Mouse (Mus musculus) hindbrain, embryonic 13.5 days (tissue): ENCODE results near the gene Tmem108. TPM values are rescaled to one million over a fixed set of nuclear protein-coding genes. Genes with fewer than 3 reads are reported as not detected.

Experiments used
- ATAC-seq: fragments of 200-750 bp; cut with Nextera tagmentation; 2 replicates; pipeline ENCODE4 v1.8.0; 2017; ENCODE audit warnings: moderate TSS enrichment; ENCODE audit not compliant: low FRiP score
- H3K27ac ChIP-seq: fragments of 300-500 bp; sonication (generic); 2 replicates; pipeline ENCODE4 v1.5.1; 2015; ENCODE audit warnings: inconsistent platforms, mild to moderate bottlenecking, moderate library complexity
- H3K27me3 ChIP-seq: fragments of 300-500 bp; sonication (generic); 2 replicates; pipeline ENCODE4 v1.6.1; 2015; ENCODE audit warnings: mild to moderate bottlenecking, inconsistent platforms
- H3K36me3 ChIP-seq: fragments of 300-500 bp; sonication (generic); 2 replicates; pipeline ENCODE4 v1.6.1; 2015; ENCODE audit warnings: mild to moderate bottlenecking, inconsistent platforms
- H3K4me1 ChIP-seq: fragments of 300-500 bp; sonication (generic); replicated peaks from 2 replicates; pipeline ENCODE4 v1.6.1; 2015; ENCODE audit warnings: inconsistent platforms
- H3K4me2 ChIP-seq: fragments of 300-500 bp; sonication (generic); 2 replicates; pipeline ENCODE4 v1.6.1; 2015; ENCODE audit warnings: inconsistent platforms, mild to moderate bottlenecking, moderate library complexity
- H3K4me3 ChIP-seq: fragments of 300-500 bp; sonication (generic); 2 replicates; pipeline ENCODE4 v1.5.1; 2015; ENCODE audit warnings: mild to moderate bottlenecking, inconsistent platforms
- H3K9ac ChIP-seq: fragments of 300-500 bp; sonication (generic); 2 replicates; pipeline ENCODE4 v1.6.1; 2015; ENCODE audit warnings: mild to moderate bottlenecking, inconsistent platforms
- H3K9me3 ChIP-seq: fragments of 300-500 bp; sonication (generic); 2 replicates; pipeline ENCODE4 v1.6.1; 2016; ENCODE audit warnings: inconsistent platforms
- WGBS: fragments of 180-500 bp; shearing (Covaris S2); methylation state at CpG from one replicate; pipeline ENCODE4 v1.1.7; 2015; 5-methylcytosine and 5-hydroxymethylcytosine counted together
- polyA plus RNA-seq: library from polyadenylated mRNA; unstranded; fragments of >200 nt; fragmentation: Nextera tagmentation; extraction: Ambion mirVana; gene quantifications from 2 replicates; pipeline ENCODE4 v1.2.1, GENCODE M21; 2015

Gene Tmem108
- polyA plus RNA-seq, 1 experiment from 2014 or later = 30.0 TPM

- Histone ChIP-seq H3K4me1 (peaks cover 31% of the 10 kb centered on the region), H3K9ac (no peak overlapping the region), H3K9me3 (no peaks in the 10 kb centered on the region), H3K27ac (peak overlapping the region; percentile 86), H3K36me3 (no peaks in the 10 kb centered on the region), H3K4me3 (no peak overlapping the region), H3K4me2 (0 out of 2 replicates have a peak overlapping the region, but pooled peaks have one; percentile 17), H3K27me3 (no peaks in the 10 kb centered on the region)
- ATAC-seq = peak; percentile 39; the same call in 1 of the 2 replicates
- 76% methylated on average over 7 of the region's 7 CpGs for WGBS
Observed at GRCm38 (mm10) chr9:103594423-103595189, 167.0 kb downstream of the Tmem108 start.

DNA sequence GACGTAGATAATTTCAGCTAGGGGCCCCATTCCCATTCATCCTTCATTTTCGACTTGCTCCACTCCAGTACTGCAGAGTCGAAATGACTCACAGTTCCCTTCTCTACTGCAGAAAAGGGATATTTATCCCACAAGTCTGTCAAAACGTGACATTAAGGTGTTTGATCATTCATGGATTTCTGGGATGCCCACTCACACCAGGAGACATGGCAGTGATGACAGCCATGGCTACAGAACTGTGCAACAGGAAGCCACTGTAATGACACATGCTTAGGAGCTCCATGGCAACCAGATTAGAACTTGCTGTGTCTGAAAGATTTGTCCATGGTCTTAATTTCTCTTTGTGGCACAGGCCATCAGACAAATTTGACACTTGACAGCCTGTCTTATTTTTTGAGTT lies 168.6 kb downstream of the Tmem108 start:
- H3K4me1 ChIP-seq = peaks cover 31% of the 10 kb centered on the region
- H3K4me2 ChIP-seq = no peak overlapping the region
- no peaks in the 10 kb centered on the region for H3K27me3 ChIP-seq
- H3K9ac ChIP-seq = no peak overlapping the region
- 31% methylated on average over 4 of the region's 4 CpGs for WGBS
- no peak overlapping the region for H3K4me3 ChIP-seq
- no peaks in the 10 kb centered on the region for H3K9me3 ChIP-seq
- no peak for ATAC-seq
- no peaks in the 10 kb centered on the region for H3K36me3 ChIP-seq
- H3K27ac ChIP-seq = peak overlapping the region; percentile 13; the same call in 1 of the 2 replicates

GRCm38 (mm10) chr9:103591962-103592361 lies 169.7 kb downstream of the Tmem108 start:
- Histone ChIP-seq H3K4me3 (no peak overlapping the region), H3K36me3 (no peaks in the 10 kb centered on the region), H3K4me2 (no peak overlapping the region), H3K9ac (no peak overlapping the region), H3K9me3 (no peaks in the 10 kb centered on the region), H3K27ac (no peak overlapping the region), H3K27me3 (no peaks in the 10 kb centered on the region), H3K4me1 (peaks cover 37% of the 10 kb centered on the region)
- WGBS = 94% methylated on average over 4 of the region's 4 CpGs
- ATAC-seq = no peak

GRCm38 (mm10) chr9:103590801-103591200 lies 170.8 kb downstream of the Tmem108 start:
- Histone ChIP-seq H3K4me3 (no peak overlapping the region), H3K9ac (no peak overlapping the region), H3K4me1 (peaks cover 35% of the 10 kb centered on the region), H3K27ac (no peak overlapping the region), H3K4me2 (no peak overlapping the region), H3K27me3 (no peaks in the 10 kb centered on the region), H3K9me3 (no peaks in the 10 kb centered on the region; the same call in 1 of the 2 replicates), H3K36me3 (no peaks in the 10 kb centered on the region)
- WGBS = 95% methylated on average over 5 of the region's 5 CpGs
- no peak for ATAC-seq

DNA sequence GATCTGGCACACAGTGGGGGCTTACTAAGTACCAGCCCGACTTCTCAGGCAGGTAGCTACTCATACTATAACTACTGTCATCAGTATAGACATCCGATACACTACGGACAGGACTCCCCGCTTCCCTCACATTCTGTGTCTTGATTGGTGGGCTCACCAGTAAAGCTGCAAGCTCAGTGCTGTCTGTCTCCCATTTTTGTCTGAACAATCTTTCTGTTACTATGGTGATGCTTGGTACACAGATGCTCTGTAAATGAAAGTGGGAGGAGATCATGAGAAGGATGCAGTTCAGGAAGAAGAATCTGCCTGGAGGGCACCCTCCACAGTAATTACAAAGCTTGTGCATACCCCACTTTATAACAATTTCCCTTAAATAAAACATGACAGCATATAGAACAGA lies 176.8 kb downstream of the Tmem108 start:
- WGBS = 52% methylated on average over 4 of the region's 4 CpGs
- H3K9me3 ChIP-seq = no peaks in the 10 kb centered on the region; the same call in 1 of the 2 replicates
- H3K27ac ChIP-seq = peak overlapping the region; percentile 69; the same call in 1 of the 2 replicates
- peak; percentile 61; the same call in 1 of the 2 replicates for ATAC-seq
- peaks cover 30% of the 10 kb centered on the region for H3K4me1 ChIP-seq
- H3K36me3 ChIP-seq = no peaks in the 10 kb centered on the region
- H3K4me2 ChIP-seq = no peak overlapping the region
- no peaks in the 10 kb centered on the region for H3K27me3 ChIP-seq
- no peak overlapping the region for H3K9ac ChIP-seq
- no peak overlapping the region for H3K4me3 ChIP-seq

DNA sequence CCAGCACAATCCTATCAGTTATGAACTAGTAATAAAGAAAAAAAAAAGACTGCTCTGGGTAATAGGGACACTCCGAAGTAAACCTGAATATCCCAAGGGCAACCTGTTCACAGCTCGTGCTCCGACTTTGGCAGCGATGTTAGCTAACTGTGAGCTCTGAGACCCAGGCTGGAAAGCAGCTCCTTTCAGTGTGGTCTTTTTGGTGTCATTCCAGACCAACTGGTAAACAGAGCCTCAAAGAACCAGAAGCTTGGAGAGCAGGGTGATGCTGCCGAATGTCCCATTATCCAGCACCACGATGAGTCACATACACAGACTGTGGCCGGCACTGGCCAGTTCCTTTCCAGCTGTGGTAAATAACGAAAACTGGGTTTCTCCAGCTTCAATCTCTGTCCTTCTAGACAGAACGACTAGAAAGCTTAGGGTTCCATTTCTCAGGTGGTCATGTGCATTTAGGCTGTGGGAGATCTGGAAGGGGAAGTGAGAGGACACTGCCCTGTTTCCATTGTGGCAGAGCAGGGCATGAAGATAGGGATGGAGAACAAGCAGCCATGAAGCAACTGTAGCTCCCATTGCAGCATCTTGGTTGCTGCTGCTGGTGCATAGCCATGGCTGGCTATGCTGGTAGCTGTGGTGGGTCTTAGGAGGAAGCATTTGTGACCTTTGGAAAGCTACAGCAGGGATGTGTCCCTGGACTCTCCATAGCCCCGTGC lies 179.2 kb downstream of the Tmem108 start:
- WGBS = 94% methylated on average over 10 of the region's 10 CpGs

DNA sequence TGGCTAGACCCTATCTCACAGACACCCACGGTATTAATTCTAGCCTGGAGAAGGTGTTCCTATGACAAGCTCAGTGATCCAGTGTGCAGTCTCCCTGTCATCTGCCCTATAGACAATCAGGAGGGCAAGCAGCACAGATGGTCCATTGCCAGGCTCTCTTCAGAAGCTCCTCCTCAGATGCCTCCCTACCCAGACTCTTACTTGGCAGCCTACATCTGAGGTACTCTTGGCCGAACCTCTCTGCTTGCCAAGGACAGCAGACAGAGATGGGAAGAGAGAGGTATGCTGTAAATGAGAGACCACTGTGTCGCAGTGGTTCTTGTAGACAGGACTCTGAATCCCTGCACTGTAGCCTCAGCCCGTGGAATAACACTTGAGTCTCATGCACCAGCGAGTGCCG lies 181.0 kb downstream of the Tmem108 start:
- Histone ChIP-seq H3K4me2 (no peak overlapping the region), H3K27me3 (no peaks in the 10 kb centered on the region), H3K9ac (no peak overlapping the region), H3K4me3 (no peak overlapping the region), H3K9me3 (no peaks in the 10 kb centered on the region), H3K36me3 (no peaks in the 10 kb centered on the region), H3K4me1 (peaks cover 35% of the 10 kb centered on the region), H3K27ac (no peak overlapping the region)
- ATAC-seq = no peak
- WGBS = 94% methylated on average over 6 of the region's 6 CpGs

More for the DNA sequence above, 179.2 kb downstream of the Tmem108 start:
- no peak overlapping the region for H3K27ac ChIP-seq
- no peaks in the 10 kb centered on the region; the same call in 1 of the 2 replicates for H3K9me3 ChIP-seq
- no peak for ATAC-seq
- no peaks in the 10 kb centered on the region for H3K27me3 ChIP-seq
- peaks cover 35% of the 10 kb centered on the region for H3K4me1 ChIP-seq
- no peak overlapping the region for H3K4me3 ChIP-seq
- H3K9ac ChIP-seq = no peak overlapping the region
- H3K36me3 ChIP-seq = no peaks in the 10 kb centered on the region
- no peak overlapping the region for H3K4me2 ChIP-seq

GRCm38 (mm10) chr9:103580186-103580585 lies 181.5 kb downstream of the Tmem108 start:
- H3K4me3 ChIP-seq = no peak overlapping the region
- H3K27ac ChIP-seq = no peak overlapping the region
- H3K27me3 ChIP-seq = no peaks in the 10 kb centered on the region
- no peak for ATAC-seq
- H3K9me3 ChIP-seq = no peaks in the 10 kb centered on the region
- WGBS = 94% methylated on average over 4 of the region's 4 CpGs
- H3K4me2 ChIP-seq = no peak overlapping the region
- no peaks in the 10 kb centered on the region for H3K36me3 ChIP-seq
- H3K4me1 ChIP-seq = peaks cover 35% of the 10 kb centered on the region
- no peak overlapping the region for H3K9ac ChIP-seq

DNA sequence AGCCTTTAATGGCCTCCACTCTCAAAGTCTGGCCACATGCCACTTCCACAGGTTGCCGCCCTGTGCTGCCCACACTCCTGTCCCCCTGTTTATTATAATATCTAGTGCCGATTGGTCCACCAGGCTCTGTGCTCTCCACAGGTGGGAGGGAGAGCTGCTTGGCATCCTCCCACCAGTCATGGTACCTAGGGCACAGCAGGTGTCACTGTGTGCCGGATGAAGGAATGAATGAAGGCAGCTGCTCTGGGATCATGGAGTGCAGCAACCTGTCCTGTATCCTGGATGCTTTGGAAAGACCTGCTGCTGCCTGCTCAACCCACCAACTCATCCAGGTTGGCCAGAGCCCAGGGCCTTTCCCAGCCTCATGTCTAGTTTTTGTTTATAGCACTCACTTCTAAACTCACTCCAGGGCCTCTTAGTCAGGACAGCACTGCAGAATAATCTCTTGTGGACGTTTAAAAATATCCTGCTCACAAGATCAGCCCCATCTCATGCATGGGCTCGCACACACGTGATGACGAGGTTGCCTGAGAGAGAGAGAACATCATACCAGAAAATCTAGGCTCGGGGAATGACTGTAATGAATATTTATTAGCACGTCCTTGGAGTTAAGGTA lies 182.1 kb downstream of the Tmem108 start:
- H3K4me2 ChIP-seq = no peak overlapping the region
- H3K27me3 ChIP-seq = no peaks in the 10 kb centered on the region
- no peaks in the 10 kb centered on the region for H3K36me3 ChIP-seq
- H3K9me3 ChIP-seq = no peaks in the 10 kb centered on the region
- ATAC-seq = no peak
- no peak overlapping the region for H3K4me3 ChIP-seq
- WGBS = 77% methylated on average over 9 of the region's 9 CpGs
- peaks cover 36% of the 10 kb centered on the region for H3K4me1 ChIP-seq
- no peak overlapping the region for H3K27ac ChIP-seq
- no peak overlapping the region for H3K9ac ChIP-seq

GRCm38 (mm10) chr9:103577731-103578130 lies 183.9 kb downstream of the Tmem108 start:
- H3K9me3 ChIP-seq = no peaks in the 10 kb centered on the region
- H3K4me2 ChIP-seq = no peak overlapping the region
- WGBS = 66% methylated on average over 4 of the region's 4 CpGs
- H3K4me3 ChIP-seq = no peak overlapping the region
- H3K9ac ChIP-seq = no peak overlapping the region
- H3K36me3 ChIP-seq = no peaks in the 10 kb centered on the region
- no peak for ATAC-seq
- H3K4me1 ChIP-seq = peaks cover 41% of the 10 kb centered on the region
- no peak overlapping the region for H3K27ac ChIP-seq
- no peaks in the 10 kb centered on the region for H3K27me3 ChIP-seq

GRCm38 (mm10) chr9:103577181-103577580 lies 184.5 kb downstream of the Tmem108 start:
- ATAC-seq = no peak
- no peak overlapping the region for H3K4me2 ChIP-seq
- no peak overlapping the region for H3K27ac ChIP-seq
- peaks cover 39% of the 10 kb centered on the region for H3K4me1 ChIP-seq
- no peaks in the 10 kb centered on the region for H3K27me3 ChIP-seq
- H3K9me3 ChIP-seq = no peaks in the 10 kb centered on the region
- H3K9ac ChIP-seq = no peak overlapping the region
- WGBS = 84% methylated on average over 5 of the region's 5 CpGs
- H3K36me3 ChIP-seq = no peaks in the 10 kb centered on the region
- no peak overlapping the region for H3K4me3 ChIP-seq

- Histone ChIP-seq H3K4me3 (no peak overlapping the region), H3K9ac (no peak overlapping the region), H3K36me3 (no peaks in the 10 kb centered on the region), H3K9me3 (no peaks in the 10 kb centered on the region), H3K27ac (no peak overlapping the region), H3K4me1 (peaks cover 48% of the 10 kb centered on the region), H3K27me3 (no peaks in the 10 kb centered on the region), H3K4me2 (no peak overlapping the region)
- 97% methylated on average over 5 of the region's 5 CpGs for whole genome bisulfite sequencing
- ATAC-seq = no peak
Observed at GRCm38 (mm10) chr9:103575901-103576300, 185.7 kb downstream of the Tmem108 start.
